Mouse (Mus musculus): ENCODE measurements around the gene Parp16.

DNA sequence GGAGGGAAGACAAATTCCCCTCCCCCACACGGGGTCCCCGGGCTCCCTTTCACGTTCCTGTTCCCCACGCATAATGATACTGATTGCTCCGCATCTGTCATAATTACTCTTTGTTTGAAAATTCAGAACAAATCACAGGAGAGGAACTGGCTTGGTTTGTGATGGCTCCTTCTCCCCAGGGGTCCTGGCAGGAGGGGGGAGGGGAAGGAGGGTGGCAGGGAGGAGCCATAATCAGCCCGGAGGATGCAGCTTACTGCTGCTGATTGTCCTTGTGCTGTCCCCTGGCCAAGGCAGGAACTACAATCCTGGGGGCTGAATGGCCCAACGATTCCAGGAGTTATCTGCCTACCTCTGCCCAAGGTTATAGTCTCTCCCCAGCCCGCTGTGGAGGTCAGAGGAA lies 38.5 kb upstream of the Parp16 start:
- TF ChIP-seq CTCF (IDR thresholded peaks at IDR 0.05; ENCODE audit: low read depth, low read length): no peak
- TF ChIP-seq POLR2A (IDR thresholded peaks at IDR 0.05; ENCODE audit: insufficient read depth, low read length): no peak
